Mouse (Mus musculus) bone marrow macrophage, adult 2 months (primary cell): Measurements from ENCODE around the gene Mrps21. TPM values are rescaled to one million over a fixed set of nuclear protein-coding genes. Genes with fewer than 3 reads are reported as not detected.
"Not testable (repeated sequence)": the region's sequence is repeated elsewhere in the genome, so short reads cannot be mapped to it uniquely, and the experiment has no call there.

ENCODE experiments used
- H3K27ac ChIP-seq: 2 replicates; pipeline ENCODE4 v1.5.1; 2012; ENCODE audit warnings: low read depth, low read length; ENCODE audit not compliant: insufficient read depth
- H3K4me1 ChIP-seq: 2 replicates; pipeline ENCODE4 v1.6.1; 2012; ENCODE audit warnings: low read length; ENCODE audit not compliant: control insufficient read depth, insufficient read depth
- H3K4me3 ChIP-seq: 2 replicates; pipeline ENCODE4 v1.5.1; 2012; ENCODE audit warnings: mild to moderate bottlenecking, low read length, moderate library complexity; ENCODE audit not compliant: insufficient read depth
- CTCF ChIP-seq: IDR thresholded peaks from 2 replicates; pipeline ENCODE4 v1.5.1; 2012; ENCODE audit warnings: low read depth, mild to moderate bottlenecking, low read length, moderate library complexity
- POLR2A ChIP-seq: IDR thresholded peaks from 2 replicates; pipeline ENCODE4 v1.6.1; 2012; ENCODE audit warnings: mild to moderate bottlenecking, low read depth, low read length, borderline replicate concordance
- polyA plus RNA-seq: library from polyadenylated mRNA; stranded (reverse); fragments of >200 nt; gene quantifications from 2 replicates; pipeline ENCODE4 v1.2.4, GENCODE M21; 2012; ENCODE audit not compliant: missing spikeins, insufficient read depth, insufficient read length

Gene Mrps21
- polyA plus RNA-seq, 1 experiment = 228 TPM

- no peak overlapping the region for H3K27ac ChIP-seq
- TF ChIP-seq POLR2A (no peak), CTCF (no peak)
- peaks cover 10% of the 10 kb centered on the region for H3K4me1 ChIP-seq
- peak overlapping the region; percentile 27 for H3K4me3 ChIP-seq
Measured at GRCm38 (mm10) chr3:95903753-95904502, 32.6 kb upstream of the Mrps21 start.

- Histone ChIP-seq H3K4me1 (peaks cover 10% of the 10 kb centered on the region), H3K27ac (no peak overlapping the region), H3K4me3 (no peak overlapping the region)
- TF ChIP-seq POLR2A = no peak
Measured at GRCm38 (mm10) chr3:95902643-95903042, 31.3 kb upstream of the Mrps21 start.

- TF ChIP-seq POLR2A (no peak), CTCF (no peak)
- no peak overlapping the region for H3K27ac ChIP-seq
Measured at GRCm38 (mm10) chr3:95902373-95902625, 31.0 kb upstream of the Mrps21 start.

GRCm38 (mm10) chr3:95901616-95902372 is 30.5 kb upstream of the Mrps21 start:
- Histone ChIP-seq H3K4me3 (no peak overlapping the region), H3K27ac (no peak overlapping the region), H3K4me1 (peaks cover 10% of the 10 kb centered on the region)
- TF ChIP-seq POLR2A = no peak

More at GRCm38 (mm10) chr3:95902373-95902625, 31.0 kb upstream of the Mrps21 start:
- peaks cover 10% of the 10 kb centered on the region for H3K4me1 ChIP-seq
- H3K4me3 ChIP-seq = no peak overlapping the region

GRCm38 (mm10) chr3:95899800-95900524 is 28.6 kb upstream of the Mrps21 start:
- TF ChIP-seq CTCF (no peak), POLR2A (no peak)
- Histone ChIP-seq H3K4me3 (no peak overlapping the region), H3K4me1 (peaks cover 1% of the 10 kb centered on the region), H3K27ac (no peak overlapping the region)

- H3K4me1 ChIP-seq, H3K27ac ChIP-seq: not testable (repeated sequence)
- H3K4me3 ChIP-seq = peak overlapping the region; percentile 97; the same call in 1 of the 2 replicates
Measured at GRCm38 (mm10) chr3:95895501-95895900, 24.2 kb upstream of the Mrps21 start.

- Histone ChIP-seq H3K4me3 (peak overlapping the region; percentile 97), H3K27ac (peak overlapping the region; percentile 87), H3K4me1 (peaks cover 16% of the 10 kb centered on the region)
- no peak for TF ChIP-seq POLR2A
- TF ChIP-seq CTCF = no peak
Measured at GRCm38 (mm10) chr3:95894317-95895160, 23.2 kb upstream of the Mrps21 start.

GRCm38 (mm10) chr3:95893606-95894316 is 22.4 kb upstream of the Mrps21 start, which contains the start of gene Aph1a:
Gene Aph1a, plus strand, starts transcription at chr3:95893969.
- Histone ChIP-seq H3K27ac (peak within 1 kb of the TSS; percentile 87), H3K4me3 (peak within 1 kb of the TSS; percentile 97), H3K4me1 (peaks cover 21% of the 10 kb centered on the region)

GRCm38 (mm10) chr3:95893126-95893525 is 21.8 kb upstream of the Mrps21 start:
- Histone ChIP-seq H3K4me1 (peaks cover 27% of the 10 kb centered on the region), H3K4me3 (peak overlapping the region; percentile 59), H3K27ac (peak overlapping the region; percentile 83)
- no peak for TF ChIP-seq POLR2A
- no peak for TF ChIP-seq CTCF
